Mouse (Mus musculus): ENCODE data around the gene Snx11. TPM values are rescaled to one million over a fixed set of nuclear protein-coding genes. Genes with fewer than 3 reads are reported as not detected.
"Not testable (repeated sequence)": the region's sequence is repeated elsewhere in the genome, so short reads cannot be mapped to it uniquely, and the experiment has no call there.

The Snx11 gene
- polyA plus RNA-seq, 1 experiment = 30.1 TPM

GRCm38 (mm10) chr11:96796081-96796480 lies 18.7 kb upstream of the Snx11 start:
- no peak for DNase-seq (ENCODE audit: low read depth)

DNA sequence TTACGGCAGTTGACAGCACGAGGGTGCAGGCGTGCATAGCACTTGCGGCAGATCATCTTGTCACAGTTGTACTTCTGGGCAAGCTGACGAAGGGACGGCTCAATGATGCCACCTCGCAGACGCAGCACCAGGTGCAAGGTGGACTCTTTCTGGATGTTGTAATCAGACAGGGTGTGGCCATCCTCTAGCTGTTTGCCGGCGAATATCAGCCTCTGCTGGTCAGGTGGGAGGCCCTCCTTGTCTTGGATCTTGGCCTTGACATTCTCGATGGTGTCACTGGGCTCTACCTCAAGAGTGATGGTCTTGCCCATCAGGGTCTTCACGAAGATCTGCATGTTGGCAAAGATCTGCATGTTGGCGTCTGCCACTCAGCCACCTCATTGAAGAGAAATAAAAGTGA lies 18.1 kb upstream of the Snx11 start:
- DNase-seq (ENCODE audit: low read depth) = no peak

GRCm38 (mm10) chr11:96790681-96791080 lies 13.3 kb upstream of the Snx11 start:
- no peak for DNase-seq (ENCODE audit: low read depth)

GRCm38 (mm10) chr11:96789990-96790389 lies 12.6 kb upstream of the Snx11 start:
- DNase-seq (ENCODE audit: low read depth) = no peak

DNA sequence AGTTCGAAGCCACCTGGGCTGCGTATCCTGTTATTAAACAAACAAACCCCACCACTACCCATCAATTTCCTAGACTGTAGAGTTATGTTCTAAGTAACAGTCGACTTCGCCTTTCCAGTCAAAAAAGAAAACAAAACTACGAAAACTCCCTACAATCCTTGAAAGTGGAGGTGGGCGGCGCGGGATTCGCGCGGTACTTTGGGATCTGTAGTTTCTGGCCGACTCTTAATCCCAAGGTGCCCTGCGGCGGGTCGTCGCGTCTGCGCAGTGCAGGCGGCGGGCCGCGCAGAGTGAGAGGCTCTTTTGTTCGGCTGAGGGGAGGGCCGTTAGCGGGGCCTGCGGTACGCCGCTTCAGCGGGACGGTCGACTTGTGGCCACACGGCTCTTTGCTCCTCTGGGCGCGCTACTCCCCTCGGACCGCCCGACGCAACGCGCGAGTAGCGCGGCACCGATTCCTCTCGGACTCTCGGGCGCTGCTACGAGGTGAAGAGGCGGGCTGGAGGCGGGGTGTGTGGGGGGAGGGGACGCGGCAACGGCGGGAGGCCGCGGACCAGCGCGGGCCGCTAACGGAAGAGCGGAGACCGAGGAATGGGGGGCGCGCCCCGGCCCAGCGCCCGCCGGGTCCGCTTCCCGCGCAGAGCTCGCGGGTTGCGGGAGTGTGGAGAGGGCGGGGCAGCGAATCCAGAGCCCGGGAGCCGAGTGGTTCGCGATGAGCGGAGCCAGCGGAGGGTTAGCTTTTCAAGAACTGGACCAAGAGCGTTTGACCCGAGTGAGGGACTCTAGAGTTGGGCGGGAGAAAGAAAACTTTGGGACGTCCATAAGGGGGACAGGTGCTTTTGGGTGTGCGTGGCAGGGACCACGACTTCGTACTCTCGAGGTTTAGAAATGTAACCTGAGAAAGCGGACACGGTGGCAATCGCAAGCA lies 11.8 kb upstream of the Snx11 start, which contains the start of gene Cbx1:
Gene Cbx1, plus strand, starts transcription at position 257 of the 925 bp plus-strand sequence.
- no peak for DNase-seq (ENCODE audit: low read depth)

GRCm38 (mm10) chr11:96786731-96787450 lies 9.5 kb upstream of the Snx11 start:
- no peak for DNase-seq (ENCODE audit: low read depth)

DNA sequence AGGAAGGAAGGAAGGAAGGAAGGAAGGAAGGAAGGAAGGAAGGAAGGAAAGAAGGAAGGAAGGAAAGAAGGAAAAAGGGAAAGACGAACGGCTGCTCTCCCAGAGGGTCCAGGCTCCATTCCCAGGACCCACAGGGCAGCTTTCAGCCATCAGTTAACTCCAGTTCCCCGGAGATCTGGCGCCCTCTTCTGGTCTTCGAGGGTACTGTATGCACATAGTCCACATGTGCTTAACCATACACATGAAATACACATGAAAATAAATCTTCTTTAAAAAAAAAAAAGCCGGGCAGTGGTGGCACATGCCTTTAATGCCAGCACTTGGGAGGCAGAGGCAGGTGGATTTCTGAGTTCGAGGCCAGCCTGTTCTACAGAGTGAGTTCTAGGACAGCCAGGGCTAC lies 7.5 kb upstream of the Snx11 start:
- DNase-seq (ENCODE audit: low read depth) = not testable (repeated sequence)

GRCm38 (mm10) chr11:96781425-96781824 lies 4.1 kb upstream of the Snx11 start:
- no peak for DNase-seq (ENCODE audit: low read depth)

DNA sequence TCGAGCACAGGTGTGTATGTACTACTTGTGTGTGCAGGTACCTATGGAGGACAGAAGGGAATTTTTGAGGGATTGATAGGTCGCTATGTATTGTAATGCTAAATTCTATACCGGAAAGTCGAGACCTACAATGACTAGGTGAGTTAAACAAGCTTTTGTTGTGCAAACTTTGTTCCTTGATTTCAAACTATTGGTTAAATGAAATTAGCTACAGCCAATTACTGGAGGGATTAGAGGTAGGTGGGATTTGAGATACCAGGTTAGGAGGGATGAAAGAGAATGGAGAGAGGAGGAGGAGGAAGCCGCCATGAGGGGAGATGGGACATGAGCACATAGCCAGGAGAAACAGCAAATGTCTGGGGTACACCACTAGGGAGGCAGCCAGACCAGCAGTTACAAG lies 2.9 kb upstream of the Snx11 start:
- DNase-seq (ENCODE audit: low read depth) = no peak

- not testable (repeated sequence) for DNase-seq (ENCODE audit: low read depth)
Observed at GRCm38 (mm10) chr11:96778061-96778627, 785 bp upstream of the Snx11 start.

- DNase-seq (ENCODE audit: low read depth) = no peak
Observed at GRCm38 (mm10) chr11:96776068-96776467, 1.3 kb downstream of the Snx11 start.

DNA sequence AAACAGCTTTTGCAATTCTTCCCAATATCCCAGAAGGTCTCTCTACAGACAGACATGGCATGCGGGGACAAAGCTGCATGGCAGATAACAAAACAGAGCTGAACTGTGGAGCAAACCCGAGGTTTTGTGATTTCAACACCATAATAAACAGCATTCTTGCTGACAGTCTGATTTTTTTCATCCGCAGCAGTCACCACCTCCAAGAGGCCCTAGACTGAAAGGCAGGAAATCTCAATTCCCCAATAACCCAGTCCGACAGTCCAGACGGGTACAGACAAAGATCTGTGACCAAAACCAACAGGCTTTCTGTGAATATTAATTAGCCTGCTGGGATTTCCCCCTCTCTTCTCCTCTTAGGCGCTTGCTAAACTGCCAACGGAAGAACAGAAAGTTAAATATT lies 1.7 kb downstream of the Snx11 start:
- no peak for DNase-seq (ENCODE audit: low read depth)

- no peak for DNase-seq (ENCODE audit: low read depth)
Observed at GRCm38 (mm10) chr11:96775063-96775462, 2.3 kb downstream of the Snx11 start.

- DNase-seq (ENCODE audit: low read depth) = no peak
Observed at GRCm38 (mm10) chr11:96774536-96774935, 2.8 kb downstream of the Snx11 start.

GRCm38 (mm10) chr11:96772413-96772812 lies 4.9 kb downstream of the Snx11 start:
- no peak for DNase-seq (ENCODE audit: low read depth)

DNA sequence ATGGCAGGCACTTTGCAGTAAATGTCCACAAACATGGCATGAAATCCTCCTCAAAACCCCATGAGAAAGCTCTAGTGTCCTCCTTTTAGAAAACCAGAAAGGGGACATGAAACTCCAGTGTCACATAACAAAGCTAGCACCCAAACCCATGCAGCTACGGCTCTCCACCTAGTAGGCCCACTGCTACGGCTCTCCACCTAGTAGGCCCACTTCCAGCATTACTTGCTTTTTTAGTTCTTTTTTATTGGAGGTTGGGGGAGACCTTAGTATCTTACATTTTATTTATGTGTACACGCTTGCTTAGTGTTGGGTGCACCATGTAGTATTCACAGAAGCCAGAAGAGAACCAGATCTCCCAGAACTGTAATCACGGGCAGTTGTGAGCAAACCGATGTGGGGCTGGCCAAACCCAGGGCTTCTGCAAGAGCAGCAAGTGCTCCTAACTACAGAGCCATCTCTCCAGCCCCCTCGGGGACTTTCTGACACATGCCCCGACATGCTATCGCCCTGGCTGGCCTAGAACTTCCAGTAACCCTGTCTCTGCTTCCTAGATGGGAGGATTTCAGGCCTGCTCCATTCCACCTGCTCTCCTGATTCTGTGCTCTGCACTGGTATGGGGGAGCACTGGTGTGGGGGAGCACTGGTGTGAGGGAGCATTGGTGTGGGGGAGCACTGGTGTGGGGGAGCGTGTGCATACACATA lies 5.9 kb downstream of the Snx11 start:
- no peak for DNase-seq (ENCODE audit: low read depth)

- DNase-seq (ENCODE audit: low read depth) = no peak
Observed at GRCm38 (mm10) chr11:96768240-96768639, 9.1 kb downstream of the Snx11 start.

DNA sequence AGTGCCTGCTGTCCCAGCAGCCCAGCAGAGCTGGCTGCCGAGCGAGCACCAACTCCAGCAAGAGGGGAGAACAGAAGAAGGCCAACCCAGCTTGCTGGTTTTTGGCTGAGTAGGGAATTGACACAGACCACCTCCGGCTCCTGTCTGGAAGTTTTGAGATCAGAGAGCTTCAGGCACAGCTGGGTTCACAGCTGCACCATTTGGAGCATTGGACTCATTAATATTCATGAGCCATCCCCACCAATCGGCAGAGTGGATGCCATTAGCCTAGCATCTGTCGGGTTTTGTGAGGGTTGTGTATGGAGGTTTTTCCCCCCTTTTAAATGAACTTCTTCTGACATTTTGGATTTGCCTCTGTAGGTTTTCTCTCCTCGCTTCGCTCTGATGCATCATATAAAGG lies 10.3 kb downstream of the Snx11 start:
- no peak for DNase-seq (ENCODE audit: low read depth)

GRCm38 (mm10) chr11:96766555-96766954 lies 10.8 kb downstream of the Snx11 start:
- no peak for DNase-seq (ENCODE audit: low read depth)

DNA sequence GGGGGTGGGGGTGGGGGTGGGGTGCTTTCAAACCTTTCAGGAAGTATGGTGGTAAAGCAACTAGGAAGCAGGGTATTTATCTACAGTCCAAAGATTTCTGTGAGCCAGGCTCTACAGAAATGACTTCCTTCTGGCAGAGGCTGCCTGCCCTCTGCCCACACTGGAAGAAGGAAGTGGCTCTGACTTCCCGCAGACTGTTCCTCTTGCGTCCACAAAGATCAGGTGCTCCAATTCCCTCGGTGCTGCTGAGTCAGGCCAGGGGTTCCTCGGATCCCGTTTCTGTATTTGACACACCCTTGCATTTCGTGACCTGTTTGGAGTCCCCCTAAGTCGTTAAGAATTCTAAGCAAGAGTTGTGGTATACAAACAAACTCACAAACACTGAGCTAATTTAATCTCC lies 11.7 kb downstream of the Snx11 start:
- DNase-seq (ENCODE audit: low read depth) = no peak

DNA sequence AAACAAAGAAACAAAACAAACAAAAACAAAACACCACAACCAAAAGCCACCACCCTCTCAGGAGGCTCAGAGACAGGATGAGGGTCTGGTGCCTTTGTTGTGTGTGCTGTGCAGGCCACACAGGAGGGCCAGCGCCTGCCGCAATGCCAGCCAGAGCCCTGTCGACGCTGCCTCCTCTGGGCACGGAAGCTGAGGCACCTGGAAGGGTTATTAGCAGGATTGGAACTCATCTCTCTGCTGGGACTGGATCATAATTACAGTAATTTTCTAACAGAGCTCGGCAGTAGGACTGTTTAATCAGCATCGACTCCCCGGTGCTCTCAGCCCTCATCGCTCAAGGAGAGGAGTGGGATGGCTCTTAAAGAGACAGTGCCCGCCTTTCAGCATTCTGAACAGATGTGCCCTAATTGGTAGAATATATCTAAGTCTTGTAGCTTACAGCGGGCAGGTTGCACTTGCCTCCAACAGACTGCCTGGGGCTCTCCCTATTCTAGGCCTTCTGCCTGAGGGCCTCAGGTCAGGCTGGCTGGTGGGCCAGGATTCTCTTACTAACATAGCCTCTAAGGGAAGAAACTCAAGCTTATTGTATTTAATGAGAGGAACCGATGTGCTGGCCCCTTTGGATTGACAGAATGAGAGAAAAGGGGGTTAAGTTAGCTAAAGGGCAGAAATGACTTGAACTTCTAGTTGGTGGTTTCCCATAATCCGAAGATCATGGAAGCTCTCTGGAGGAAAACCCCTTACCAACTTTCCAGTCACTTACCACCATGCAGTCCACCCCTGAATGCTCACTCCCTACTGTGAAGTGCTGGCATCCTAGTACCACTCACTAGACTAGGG lies 12.6 kb downstream of the Snx11 start:
- no peak for DNase-seq (ENCODE audit: low read depth)
